Mouse (Mus musculus) cerebellum, postnatal 10 days (tissue): ENCODE results near the gene Calm5.
"Not testable (repeated sequence)": the region's sequence is repeated elsewhere in the genome, so short reads cannot be mapped to it uniquely, and the experiment has no call there.

Experiments
- DNase-seq, 2 experiments: peaks; one replicate each; pipeline ENCODE4 v3.0.0; 2021; ENCODE audit warnings: mixed read lengths in 2 of 2

Gene Calm5

DNA sequence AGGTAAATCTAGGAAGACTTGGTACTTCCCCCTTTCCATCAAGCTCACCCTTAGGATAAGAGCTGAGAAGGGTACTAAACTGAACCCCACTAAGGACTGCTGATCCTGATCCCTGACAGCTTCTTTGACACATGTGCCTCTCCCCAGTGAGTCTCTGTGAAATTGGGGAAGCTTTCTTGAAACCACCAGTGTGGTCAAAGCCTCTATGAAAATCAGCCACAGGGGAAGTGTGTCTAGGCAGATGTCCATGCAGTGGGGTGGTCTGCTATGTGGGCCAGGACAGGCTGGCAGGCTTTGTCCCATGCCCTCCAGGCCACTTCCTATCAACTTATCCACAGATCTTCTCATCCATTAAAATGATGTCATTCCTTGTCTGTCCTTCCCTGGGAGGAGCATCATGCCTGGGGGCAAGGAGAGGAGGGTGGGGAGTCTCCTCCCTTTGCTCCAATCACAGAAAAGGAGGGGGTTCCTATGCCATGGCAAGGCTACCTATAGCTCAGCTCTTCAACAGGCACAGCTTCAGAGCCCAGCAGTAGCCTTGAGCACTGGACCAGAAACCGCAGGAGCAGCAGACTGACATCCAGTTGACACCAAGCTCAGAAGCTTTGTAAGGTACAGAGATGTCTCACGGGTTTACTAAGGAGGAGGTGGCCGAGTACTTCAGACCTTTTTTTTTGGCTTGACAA is at the start of gene Calm5:
Gene Calm5 (plus strand): TSS at position 526 of the 686 bp plus-strand sequence.
- DNase-seq: not testable (repeated sequence)

DNA sequence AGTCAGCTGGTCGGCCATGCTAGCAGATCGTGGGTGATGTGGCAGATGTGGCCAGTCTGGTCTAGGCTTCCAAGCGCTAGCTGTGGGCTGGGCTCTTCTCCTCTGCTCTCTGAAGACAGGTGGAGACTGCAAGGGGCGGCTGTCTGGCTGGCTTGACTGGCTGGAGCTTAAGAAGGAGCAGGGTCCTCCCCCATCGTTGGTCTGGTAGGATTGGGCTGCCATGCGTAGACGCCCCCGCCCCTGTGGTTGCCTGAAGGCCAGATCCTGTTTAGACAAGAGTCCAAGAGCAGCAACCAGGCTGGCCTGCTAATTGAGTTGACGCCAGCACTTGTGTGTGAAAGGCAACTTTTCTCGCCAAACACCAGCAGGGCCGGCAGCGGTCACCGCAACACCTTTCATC is 49.8 kb upstream of the Calm5 start, which contains the start of gene Calml3:
Gene Calml3 (minus strand): TSS at position 131 of the 400 bp plus-strand sequence.
- DNase-seq: peak in 1 of 2 experiments; percentile 12

DNA sequence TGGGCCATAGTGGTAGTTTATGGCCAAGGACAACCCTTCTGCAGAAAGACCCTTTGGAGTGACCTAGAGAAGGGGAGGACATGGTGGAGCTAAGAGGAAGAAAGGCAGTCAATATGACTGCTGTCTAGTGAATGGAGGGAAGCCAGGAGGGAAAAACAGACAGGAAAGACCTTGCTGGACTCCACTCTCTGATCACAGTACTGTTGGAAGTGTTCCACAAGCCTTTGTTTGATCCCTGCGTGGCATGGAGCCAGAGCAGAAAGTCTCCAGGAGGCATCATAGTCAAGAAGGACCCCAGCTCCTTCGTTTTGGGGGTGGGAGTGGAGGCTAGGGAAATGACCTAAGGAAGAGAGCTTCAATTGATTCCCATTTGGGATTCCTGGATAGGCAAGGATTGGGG is 48.8 kb upstream of the Calm5 start:
- peak in 1 of 2 experiments; percentile 7 for DNase-seq

DNA sequence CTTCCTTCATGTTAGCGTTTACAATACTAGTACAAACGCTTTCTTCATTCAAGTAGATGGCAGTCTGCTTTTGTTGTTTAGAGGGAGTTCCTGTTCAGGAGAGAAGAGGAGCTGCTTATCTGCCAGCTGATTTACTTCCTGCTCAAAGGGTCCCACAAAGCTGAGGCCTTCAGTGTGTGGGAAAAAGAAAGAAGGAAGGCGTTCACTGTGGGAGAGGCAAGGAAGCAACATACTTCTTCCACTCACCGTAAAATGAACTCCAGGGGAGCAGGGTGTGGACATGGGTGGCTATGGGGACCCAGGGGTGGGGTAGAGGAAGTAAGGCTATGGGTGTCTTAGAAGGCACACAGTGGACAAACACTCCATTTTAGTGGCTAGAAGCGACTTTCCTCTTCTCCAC is 48.3 kb upstream of the Calm5 start:
- DNase-seq: no peak

DNA sequence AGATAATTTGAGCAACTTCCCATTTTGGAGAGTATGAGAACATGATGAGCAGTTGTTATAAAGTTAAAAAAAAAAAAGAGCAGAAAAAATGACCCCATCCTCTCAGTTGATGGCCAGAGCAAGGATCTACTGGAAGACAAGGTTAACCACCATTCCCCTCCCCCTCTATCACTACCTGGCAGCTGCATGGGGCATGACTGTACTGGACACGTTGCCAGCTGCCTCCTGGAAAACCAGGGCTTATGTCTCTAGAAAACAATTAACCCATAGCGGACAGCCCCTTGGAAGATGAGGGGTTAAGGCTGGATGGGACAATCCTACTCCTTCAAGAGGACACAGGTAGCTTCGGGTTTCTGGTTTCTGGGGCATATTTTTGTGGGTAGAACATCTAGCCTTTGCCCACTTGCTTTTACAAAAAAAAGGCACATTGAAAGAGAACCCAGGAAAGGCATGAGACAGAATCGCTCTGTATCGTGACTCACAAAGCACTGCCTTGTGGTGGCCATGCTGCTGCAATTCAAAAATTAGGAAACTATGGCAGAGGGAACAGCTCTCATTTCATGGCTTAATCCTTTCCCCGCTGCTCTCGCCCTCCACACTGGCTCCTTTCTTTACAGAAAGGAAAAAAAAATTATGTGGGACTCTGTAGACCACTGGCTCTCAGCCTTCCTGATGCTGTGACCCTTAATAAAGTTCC is 46.7 kb upstream of the Calm5 start:
- no peak for DNase-seq

DNA sequence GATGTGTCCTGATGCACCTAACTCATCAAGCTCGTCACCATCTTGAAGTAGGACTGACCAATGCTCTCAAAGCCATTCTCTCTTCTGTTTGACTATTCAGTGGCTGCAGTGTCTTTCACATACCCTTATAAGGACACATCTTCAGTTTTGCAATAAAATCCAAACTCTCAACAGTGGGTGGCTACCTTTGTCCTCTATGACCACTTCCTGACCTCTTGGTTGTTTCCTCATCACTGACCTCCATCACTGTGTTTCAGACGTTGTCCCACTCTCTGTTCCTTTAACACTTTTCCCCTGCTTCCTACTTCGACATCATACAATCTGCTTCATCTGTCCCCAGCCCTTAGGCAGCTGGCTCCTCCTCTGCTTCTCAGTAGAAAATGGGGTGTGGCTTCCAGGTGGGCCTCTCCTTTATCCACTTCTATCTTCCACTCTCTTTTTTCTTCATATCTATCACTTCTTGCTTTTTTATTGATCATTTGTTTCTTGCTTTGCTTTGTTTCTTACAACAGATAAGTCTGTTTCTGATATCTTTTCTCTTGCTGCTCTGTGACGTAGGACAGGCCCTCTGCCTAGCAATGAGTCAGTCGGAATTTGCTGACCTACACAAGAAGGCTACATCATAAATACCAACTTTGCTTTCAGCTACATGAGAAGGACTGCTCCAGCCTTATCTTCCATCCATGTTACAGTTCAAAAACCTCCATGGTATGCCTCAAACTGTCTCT is 35.8 kb upstream of the Calm5 start:
- DNase-seq: no peak

DNA sequence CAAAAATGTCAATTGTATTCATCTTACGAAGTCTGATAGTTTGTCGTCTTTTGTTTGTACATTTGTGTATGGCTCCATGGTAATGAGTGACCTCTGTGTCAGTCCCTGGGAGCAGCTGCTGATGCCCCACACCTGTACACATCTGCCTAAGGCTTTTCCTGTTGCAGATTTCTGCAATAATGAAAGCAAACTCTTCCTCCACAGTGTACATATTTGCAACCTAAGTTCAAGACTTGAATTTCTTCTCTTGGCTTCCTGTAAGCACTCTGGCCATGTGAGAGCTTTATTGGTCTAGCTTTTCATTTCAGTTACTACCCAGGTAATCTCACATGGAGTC is 35.3 kb upstream of the Calm5 start:
- DNase-seq: no peak

DNA sequence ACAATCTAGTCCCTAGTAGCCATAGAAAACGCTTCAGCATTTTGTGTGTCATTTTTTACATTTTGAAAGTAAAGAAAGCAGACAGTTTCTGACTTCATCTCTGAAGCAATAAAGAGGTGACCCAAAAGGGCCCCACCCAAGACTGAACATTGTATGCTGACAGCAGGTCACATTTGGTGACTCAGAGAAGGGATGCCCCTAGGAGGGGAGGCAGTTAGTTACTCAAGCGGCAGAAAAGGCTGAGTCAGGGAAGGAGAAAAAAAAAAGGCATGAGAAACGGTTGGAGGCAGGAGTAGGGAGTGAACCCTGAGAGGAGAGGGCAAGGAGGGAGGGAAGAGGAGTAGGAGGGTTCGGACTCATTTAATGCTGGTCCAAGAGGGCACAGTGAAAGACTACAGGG is 31.9 kb upstream of the Calm5 start:
- DNase-seq: no peak

DNA sequence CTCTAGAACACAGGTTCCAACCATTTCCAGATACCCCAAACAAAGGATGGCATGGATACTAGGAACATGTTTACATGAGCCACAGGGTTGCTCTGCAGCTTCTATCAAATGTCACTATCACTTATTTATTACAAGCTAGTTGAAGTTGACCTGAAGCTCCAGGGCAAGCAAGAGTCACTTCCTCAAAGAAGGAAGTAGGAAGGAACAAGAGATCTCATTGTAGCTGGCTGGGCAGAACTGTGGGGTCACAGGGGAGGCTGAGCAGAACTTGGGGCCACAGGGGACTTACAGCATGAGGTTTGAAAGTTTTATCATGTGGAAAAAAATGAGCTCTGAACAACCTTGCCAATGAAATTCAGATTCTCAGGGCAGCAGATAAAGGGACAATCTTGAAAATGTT is 28.2 kb upstream of the Calm5 start:
- no peak for DNase-seq

DNA sequence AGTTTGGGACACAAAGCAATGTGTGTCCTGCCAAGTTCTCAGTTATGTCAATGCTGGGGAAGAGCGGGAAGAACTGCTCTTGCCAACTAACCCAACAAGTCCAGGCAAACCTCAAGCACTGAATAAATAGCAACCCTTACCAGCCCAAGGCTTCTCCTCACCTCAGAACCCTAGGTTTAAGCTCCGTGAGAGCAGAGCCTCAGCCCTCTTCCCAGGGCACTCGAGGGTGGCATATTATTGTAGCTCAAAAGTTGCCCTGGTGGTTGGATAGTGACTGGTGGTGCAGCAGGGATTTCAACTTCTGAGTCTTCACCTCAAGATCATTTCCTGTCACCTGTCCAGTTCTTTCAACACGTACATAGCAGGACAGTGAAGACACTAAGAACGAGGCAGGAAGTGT is 22.4 kb upstream of the Calm5 start:
- DNase-seq: no peak

DNA sequence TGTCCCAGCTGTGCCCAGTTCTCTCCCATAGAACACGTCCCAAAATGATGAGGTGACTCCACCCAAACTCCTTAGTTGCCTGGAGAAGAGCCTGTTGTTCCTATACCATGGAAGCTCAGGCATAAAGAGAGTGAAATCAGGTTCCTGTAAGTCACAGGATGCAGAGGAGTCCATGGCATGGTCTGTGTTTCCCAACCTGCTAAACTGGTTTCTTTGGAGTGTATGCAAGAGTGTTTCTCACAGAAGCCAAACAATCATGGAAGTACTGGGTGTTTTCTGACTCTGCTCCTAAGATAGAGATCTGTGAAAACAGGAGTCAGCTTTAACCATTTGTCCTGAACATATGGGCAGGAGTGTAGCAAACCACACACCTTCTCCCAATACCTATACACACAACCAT is 22.0 kb upstream of the Calm5 start:
- DNase-seq: no peak

DNA sequence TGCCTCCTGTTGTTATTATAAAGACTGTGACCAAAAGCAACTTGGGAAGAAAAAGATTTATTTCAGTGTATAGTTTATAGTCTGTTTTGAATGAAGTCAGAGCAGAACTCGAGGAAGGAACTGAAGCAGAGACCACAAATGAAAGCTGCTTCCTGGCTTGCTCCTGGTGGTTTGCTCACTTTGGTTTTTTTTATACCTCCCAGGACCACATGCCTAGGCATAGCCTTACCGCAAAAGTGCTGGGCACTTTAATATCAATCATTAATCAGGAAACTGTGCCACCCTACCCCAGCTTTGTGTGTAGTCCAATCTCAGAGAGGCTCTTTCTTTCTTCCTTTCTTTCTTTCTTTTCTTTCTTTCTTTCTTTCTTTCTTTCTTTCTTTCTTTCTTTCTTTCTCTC is 21.5 kb upstream of the Calm5 start:
- no peak for DNase-seq

DNA sequence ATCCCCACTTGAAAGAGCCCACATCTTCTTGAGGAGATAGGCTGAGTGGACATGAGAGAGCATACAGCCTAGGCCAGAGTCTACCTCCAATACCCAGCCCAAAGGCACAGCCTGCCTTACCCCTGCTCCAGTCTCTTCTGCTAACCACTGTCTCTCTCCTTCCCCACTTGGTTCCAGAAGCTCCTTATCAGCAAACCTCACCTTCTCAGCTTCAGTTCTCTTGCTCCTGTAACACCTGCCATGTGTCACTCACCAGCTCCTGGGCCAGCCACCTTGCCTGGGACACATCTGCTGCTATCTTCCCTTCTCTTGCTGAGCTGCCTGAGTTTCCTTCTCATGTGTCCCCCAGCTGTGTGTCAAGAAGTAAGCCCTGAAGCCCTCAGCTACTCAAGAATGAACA is 20.3 kb upstream of the Calm5 start:
- DNase-seq: not testable (repeated sequence)

DNA sequence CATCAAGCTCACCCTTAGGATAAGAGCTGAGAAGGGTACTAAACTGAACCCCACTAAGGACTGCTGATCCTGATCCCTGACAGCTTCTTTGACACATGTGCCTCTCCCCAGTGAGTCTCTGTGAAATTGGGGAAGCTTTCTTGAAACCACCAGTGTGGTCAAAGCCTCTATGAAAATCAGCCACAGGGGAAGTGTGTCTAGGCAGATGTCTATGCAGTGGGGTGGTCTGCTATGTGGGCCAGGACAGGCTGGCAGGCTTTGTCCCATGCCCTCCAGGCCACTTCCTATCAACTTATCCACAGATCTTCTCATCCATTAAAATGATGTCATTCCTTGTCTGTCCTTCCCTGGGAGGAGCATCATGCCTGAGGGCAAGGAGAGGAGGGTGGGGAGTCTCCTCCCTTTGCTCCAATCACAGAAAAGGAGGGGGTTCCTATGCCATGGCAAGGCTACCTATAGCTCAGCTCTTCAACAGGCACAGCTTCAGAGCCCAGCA is 16.6 kb upstream of the Calm5 start, which contains the start of gene Calm4:
Gene Calm4 (plus strand): TSS at position 446 of the 496 bp plus-strand sequence.
- DNase-seq: not testable (repeated sequence)

DNA sequence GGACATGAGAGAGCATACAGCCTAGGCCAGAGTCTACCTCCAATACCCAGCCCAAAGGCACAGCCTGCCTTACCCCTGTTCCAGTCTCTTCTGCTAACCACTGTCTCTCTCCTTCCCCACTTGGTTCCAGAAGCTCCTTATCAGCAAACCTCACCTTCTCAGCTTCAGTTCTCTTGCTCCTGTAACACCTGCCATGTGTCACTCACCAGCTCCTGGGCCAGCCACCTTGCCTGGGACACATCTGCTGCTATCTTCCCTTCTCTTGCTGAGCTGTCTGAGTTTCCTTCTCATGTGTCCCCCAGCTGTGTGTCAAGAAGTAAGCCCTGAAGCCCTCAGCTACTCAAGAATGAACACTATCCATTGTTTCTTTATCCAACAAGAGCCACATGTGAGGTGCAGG is 13.3 kb upstream of the Calm5 start:
- DNase-seq: not testable (repeated sequence)

DNA sequence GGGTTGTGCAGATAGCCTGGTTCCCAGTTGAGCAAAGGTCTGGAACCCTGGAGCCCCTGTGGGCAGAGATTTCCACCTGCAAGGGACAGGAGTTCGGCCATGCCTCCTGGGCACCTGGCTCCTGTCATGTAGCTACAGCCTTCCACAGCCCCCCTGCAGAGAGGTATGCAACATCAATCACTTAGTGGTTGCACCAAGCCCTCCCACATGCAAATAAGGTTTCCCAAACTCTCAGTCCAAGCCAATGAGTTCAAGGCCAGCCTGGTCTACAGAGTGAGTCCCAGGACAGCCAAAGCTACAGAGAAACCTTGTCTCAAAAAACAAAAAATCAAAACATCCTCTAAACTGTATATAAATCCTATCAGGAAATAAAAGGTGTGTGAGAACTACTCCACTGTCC is 3.6 kb upstream of the Calm5 start:
- DNase-seq: no peak

DNA sequence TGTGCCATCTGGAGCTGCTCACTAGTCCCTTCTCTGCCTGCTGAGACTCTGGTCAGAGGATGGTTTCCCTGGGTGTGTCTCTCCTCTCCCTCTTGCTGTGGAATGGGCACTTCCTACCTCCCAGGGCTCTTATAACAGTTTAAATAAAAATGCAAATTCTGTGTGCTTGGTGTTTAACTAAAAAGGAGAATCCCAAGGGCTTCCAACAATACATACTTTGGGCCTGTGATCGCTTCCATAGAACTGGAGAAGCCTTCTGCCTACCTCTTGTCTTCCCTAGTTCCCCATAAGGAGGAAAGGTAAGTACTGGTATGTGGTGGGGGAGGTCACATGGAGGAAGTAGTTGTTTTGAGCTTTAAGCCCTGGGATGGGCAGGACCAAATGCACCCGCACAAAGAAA is 883 bp downstream of the Calm5 start:
- no peak for DNase-seq

DNA sequence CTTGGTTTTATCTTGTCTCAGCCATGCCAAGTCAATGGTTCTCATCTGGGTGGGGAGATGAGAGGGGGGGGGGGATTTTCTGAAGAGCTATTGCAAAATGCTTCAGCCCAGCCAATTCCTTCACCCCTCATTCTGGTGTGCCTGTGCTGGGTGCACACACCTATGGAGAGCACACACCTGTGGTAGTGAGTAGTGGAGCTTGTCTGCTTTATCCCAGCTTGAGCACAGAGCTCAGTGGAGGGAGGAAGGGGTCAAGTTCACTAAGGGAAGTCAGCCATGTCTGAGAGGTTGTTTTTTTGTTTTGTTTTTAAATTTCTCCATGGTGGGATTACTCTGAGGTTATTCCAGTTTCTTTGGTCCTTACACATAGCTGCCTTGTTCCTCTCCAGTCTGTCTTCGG is 2.3 kb downstream of the Calm5 start:
- no peak for DNase-seq

DNA sequence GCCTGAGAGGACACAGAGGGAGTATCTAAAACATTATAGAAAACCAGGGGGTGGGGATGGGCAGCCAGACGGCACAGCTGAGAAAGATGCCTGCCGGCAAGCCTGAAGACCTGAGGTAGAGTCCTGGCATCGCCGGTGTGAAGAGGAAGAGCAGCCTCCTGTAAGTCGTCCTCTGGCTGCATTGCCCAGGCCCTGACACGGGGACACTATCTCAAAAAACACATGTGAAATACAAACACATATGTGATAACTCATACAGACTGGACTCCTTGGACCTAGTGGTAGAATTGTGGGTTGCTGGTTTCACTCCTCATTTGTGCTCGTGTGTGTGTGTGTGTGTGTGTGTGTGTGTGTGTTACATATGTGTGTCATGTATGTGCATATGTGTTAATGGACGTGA is 7.3 kb downstream of the Calm5 start:
- no peak for DNase-seq

DNA sequence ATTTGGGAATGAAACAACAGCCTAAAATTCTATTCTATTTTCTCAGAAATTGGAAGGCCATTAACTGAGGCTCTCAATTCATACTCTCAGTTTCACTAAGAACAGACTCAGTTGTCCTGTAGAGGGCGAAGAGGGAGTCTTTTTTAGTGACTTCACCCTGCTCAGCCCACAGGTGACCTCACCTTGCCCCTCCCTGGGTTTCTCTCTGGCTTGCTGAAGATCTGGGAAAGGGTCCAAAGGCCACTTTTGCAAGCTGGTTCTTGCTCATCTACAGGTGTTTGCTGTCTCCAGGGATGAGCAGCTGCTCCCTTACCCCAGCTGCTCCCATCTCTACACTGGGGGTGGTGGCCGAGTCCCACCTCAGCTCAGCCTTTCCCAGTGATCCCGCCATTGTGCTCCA is 8.4 kb downstream of the Calm5 start:
- no peak for DNase-seq

DNA sequence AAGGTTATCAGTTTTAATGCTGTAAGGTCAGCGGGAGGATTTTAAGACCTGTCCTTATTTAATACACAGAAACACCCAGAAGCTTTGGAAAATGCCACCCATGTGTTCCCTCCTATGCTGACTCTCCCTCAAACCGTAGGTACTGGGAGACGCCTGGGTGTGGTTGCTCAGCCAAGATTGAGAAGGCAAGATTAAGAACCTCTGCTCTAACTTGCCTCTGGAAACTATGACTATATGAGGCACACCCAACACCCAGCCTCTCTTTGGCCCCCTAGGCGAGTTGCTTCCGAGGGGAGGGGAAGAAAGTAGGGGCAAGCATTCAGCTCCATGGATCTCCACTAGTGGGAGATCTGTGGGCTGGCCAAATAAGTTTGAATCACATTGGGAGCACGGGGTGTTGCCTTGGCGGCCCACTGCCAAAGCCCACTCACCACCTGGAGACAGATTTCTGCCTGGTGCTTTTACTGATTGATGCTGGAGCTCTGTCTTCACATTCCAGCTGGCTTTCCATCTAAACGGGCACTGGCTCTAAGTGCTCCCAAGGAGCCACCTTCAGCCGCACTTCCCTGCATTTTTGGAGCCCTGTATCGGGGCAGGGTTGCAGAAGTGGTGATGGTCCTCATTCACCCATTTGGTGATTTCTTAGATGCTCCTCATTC is 9.1 kb downstream of the Calm5 start:
- DNase-seq: no peak

DNA sequence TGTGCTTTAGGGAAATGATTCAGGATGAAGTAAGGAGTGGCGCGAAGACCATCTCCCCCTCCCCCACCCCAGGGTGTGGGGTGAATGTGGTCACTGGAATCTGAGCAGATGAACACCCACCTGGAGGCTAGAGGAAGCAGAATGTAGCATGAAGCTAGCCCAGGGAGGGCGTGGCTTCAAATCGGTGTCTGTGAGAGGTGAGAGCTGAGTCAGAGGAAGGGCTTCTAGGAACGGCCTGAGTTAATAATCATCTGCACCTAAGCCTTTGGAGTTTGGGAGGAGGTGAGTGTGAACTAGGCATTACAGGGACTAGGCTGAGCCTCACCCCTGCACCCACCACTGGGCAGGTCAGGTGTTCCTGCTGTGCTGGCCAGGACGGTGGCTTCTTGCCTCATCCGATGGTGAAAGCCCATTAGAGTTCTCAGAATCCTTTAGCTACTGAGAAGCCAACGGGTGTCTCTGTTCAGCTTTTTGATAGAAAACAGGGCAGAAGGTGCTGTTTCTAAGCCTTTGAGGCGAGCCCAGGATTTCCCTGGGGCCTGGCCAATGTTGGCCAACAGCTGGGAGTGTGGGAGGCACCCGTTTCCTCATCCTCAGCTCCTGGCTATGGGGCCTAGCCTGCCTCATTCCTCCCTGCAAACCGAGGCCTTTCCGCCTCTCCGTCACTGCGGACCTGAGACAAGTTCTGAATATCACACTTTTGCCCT is 11.8 kb downstream of the Calm5 start:
- no peak for DNase-seq
